Mouse (Mus musculus): Measurements from ENCODE around the gene Gm20388. TPM values are rescaled to one million over a fixed set of nuclear protein-coding genes. Genes with fewer than 3 reads are reported as not detected.

Gene Gm20388
- total RNA-seq, 1 experiment from 2014 or later: 18.4 TPM

GRCm38 (mm10) chr8:122246257-122247211, 2335.9 kb downstream of the Gm20388 start:
- ATAC-seq (replicated peaks in 1 of 2; ENCODE audit: insufficient read depth in 1 of 2, low FRiP score in 2 of 2, low TSS enrichment in 1 of 2, low read depth in 1 of 2, poor library complexity in 2 of 2, severe bottlenecking in 2 of 2): peak; percentile 52 to 55; a peak in 3 of 4 replicates

DNA sequence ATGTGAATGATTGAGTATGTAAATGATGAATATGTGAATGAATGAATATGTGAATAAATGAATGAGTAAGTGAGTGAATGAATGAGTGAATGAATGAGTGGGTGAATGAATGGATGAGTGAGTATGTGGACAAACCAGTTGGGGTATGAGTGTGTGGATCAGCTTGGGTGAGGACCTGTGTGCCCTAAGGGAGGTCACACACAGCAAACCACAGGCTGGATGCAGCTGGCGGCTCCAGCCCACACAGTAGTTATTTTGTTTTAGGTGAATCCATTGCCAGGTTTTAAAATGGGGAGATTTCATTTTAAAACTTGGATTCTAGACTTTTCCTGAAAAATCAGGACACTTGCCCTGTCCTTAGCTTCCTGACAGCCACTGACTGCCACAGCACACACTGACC, 2341.1 kb downstream of the Gm20388 start:
- ATAC-seq (replicated peaks in 1 of 2; ENCODE audit: insufficient read depth in 1 of 2, low FRiP score in 2 of 2, low TSS enrichment in 1 of 2, low read depth in 1 of 2, poor library complexity in 2 of 2, severe bottlenecking in 2 of 2): no peak

DNA sequence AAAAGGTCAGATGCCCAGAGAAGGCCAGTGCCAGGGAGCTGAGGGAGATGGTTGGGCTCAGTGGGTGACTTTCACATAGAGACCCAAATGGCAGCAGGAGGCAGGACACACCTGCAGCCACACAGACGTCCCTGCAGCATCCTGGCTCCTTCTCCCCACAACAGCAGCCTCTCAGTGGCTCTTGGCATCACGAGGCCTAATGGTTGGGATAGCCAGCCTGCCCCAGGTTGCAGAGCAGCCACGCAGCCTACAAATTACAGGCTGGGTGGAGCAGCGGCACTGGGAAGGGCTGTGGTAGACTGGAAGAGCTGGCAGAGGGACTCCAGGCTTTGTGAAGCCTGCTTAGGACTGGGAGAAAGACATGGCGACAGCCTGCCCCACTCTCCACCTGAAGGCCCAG, 2341.7 kb downstream of the Gm20388 start:
- ATAC-seq (replicated peaks in 1 of 2; ENCODE audit: insufficient read depth in 1 of 2, low FRiP score in 2 of 2, low TSS enrichment in 1 of 2, low read depth in 1 of 2, poor library complexity in 2 of 2, severe bottlenecking in 2 of 2): no peak

DNA sequence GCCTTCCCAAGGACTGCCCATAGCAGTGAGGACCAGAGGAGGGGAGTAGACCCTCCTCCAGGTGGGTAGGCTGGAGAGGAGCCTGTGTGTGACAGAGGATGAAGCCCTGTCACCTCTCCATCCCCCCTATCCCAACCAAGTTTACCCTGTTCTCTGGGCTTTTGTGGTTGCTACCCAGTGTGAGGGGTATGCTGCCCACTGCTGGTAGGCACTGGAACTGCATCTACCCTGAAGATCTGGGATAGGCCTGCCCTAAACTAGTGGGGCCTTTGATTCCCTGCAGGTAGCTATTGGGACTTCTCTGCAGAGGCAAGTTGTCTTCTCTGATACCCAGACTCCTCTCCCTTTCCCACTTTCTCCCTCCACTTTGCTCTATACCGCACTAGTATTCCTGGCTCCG, 2348.7 kb downstream of the Gm20388 start:
- peak; percentile 43 to 44; a peak in 3 of 4 replicates for ATAC-seq (replicated peaks in 1 of 2; ENCODE audit: insufficient read depth in 1 of 2, low FRiP score in 2 of 2, low TSS enrichment in 1 of 2, low read depth in 1 of 2, poor library complexity in 2 of 2, severe bottlenecking in 2 of 2)

DNA sequence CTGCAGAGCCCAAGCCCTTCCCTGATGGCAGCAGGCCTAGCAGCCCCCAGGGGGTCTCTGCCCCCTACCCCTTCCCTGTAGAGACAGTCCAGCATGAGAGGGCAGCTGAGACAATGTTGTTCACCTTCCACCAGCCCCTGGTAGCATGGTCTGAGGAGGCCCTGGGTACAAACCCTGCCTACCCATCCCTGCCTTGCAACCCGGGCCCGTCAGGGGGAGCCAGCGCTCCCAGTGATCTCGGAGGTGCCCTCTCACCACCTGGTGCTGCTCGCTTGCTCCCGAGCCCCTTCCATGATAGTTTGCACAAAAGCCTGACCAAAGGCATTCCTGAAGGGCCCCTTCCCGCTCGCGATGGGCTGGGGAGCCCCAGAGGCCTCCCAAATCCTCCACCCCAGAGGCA, 2350.1 kb downstream of the Gm20388 start:
- ATAC-seq (replicated peaks in 1 of 2; ENCODE audit: insufficient read depth in 1 of 2, low FRiP score in 2 of 2, low TSS enrichment in 1 of 2, low read depth in 1 of 2, poor library complexity in 2 of 2, severe bottlenecking in 2 of 2): no peak

DNA sequence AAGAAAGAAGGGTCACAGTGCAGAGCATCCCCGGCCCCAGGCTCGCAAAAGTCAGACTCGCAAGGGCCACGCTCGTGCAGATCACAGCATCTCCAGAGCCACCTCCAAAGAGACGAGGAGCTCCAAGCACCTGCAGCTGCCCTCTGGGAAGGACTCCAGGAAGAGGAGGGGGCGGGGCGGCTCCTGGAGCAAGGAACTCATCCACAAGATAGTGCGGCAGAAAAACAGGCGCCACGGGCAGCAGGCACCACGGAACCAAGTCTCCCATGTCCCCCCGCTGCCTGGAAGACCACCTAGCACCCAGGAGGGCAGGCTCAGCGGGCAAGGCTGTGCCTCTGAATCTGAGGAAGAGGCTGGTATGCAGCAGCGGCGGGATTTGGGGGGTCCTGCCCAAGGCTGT, 2352.2 kb downstream of the Gm20388 start:
- ATAC-seq (replicated peaks in 1 of 2; ENCODE audit: insufficient read depth in 1 of 2, low FRiP score in 2 of 2, low TSS enrichment in 1 of 2, low read depth in 1 of 2, poor library complexity in 2 of 2, severe bottlenecking in 2 of 2): no peak

DNA sequence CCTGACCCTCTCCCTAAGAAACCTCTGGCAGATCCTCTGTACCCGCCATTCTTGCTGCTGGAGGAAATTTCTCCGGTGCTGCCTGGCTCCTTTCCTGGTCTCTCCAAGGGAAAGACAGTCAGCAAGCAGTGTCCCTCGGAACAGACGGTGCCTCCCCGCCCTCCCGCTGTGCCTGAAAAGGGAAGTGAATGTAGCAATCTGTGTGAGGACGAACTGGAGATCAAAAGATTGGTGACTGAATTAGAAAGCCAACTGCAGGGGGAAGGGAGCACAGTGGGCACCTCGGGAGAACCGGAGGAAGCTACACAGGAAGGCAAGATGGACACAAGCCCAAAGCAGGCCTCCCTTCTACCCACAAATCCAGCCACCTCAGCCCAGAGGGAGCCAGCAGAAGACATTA, 2353.6 kb downstream of the Gm20388 start:
- peak; percentile 33 to 63 for ATAC-seq (replicated peaks in 1 of 2; ENCODE audit: insufficient read depth in 1 of 2, low FRiP score in 2 of 2, low TSS enrichment in 1 of 2, low read depth in 1 of 2, poor library complexity in 2 of 2, severe bottlenecking in 2 of 2)

GRCm38 (mm10) chr8:122265522-122265921, 2354.9 kb downstream of the Gm20388 start:
- ATAC-seq (replicated peaks in 1 of 2; ENCODE audit: insufficient read depth in 1 of 2, low FRiP score in 2 of 2, low TSS enrichment in 1 of 2, low read depth in 1 of 2, poor library complexity in 2 of 2, severe bottlenecking in 2 of 2): no peak

DNA sequence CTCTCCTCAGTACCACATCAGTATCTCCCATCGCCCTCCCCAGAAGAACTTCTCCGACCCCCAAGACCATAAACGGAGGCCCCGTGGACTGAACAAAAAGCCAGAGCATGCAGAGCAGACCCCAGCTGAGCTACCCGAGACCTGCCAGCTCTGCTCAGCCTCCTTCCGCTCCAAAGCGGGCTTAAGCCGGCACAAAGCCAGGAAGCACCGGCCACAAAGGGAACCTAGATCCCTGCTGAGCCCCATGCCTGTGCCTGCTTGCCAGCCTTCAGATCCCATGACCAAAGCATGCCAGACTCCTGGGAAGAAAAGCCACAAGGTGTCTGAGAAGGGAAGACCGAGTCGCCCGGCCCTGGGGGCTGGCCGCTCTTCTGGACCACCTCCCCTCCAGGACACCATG, 2356.2 kb downstream of the Gm20388 start:
- no peak for ATAC-seq (replicated peaks in 1 of 2; ENCODE audit: insufficient read depth in 1 of 2, low FRiP score in 2 of 2, low TSS enrichment in 1 of 2, low read depth in 1 of 2, poor library complexity in 2 of 2, severe bottlenecking in 2 of 2)

DNA sequence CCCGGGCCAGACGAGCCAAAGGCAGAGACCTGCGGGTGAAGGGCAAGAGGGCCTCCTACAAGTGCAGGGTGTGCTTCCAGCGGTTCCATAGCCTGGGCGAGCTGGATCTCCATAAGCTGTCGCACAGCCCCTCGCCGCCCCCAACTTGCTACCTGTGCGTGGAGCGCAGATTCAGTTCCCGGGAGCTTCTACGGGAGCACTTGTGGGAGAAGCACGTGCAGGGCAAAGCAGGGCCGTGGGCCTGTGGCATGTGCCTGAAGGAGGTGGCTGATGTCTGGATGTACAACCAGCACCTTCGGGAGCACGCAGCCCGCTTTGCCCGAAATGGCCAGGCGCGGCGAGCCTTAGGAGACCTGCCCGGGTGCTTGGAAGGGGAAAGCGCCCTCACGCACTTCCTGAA, 2358.2 kb downstream of the Gm20388 start:
- no peak for ATAC-seq (replicated peaks in 1 of 2; ENCODE audit: insufficient read depth in 1 of 2, low FRiP score in 2 of 2, low TSS enrichment in 1 of 2, low read depth in 1 of 2, poor library complexity in 2 of 2, severe bottlenecking in 2 of 2)

DNA sequence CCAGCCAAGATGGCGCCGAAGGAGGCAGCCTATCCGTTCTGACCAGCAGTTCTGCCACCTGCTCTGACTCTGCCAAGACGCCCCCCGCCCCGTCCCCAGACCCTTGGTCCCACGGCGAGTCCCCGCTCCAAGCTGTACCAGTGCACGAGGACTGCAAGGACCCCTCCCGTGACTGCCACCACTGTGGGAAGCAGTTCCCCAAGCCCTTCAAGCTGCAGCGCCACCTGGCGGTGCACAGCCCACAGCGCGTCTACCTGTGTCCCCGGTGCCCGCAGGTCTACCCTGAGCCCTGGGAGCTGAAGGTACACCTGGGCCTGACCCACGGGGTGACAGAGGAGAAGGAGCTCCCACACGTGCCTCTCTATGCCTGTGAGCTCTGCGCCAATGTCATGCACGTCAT, 2358.8 kb downstream of the Gm20388 start:
- ATAC-seq (replicated peaks in 1 of 2; ENCODE audit: insufficient read depth in 1 of 2, low FRiP score in 2 of 2, low TSS enrichment in 1 of 2, low read depth in 1 of 2, poor library complexity in 2 of 2, severe bottlenecking in 2 of 2): peak; percentile 40 to 47; a peak in 2 of 4 replicates

- ATAC-seq (replicated peaks in 1 of 2; ENCODE audit: insufficient read depth in 1 of 2, low FRiP score in 2 of 2, low TSS enrichment in 1 of 2, low read depth in 1 of 2, poor library complexity in 2 of 2, severe bottlenecking in 2 of 2): no peak
Measured at GRCm38 (mm10) chr8:122270555-122270954, 2359.9 kb downstream of the Gm20388 start.

- peak; percentile 61 to 72 for ATAC-seq (replicated peaks in 1 of 2; ENCODE audit: insufficient read depth in 1 of 2, low FRiP score in 2 of 2, low TSS enrichment in 1 of 2, low read depth in 1 of 2, poor library complexity in 2 of 2, severe bottlenecking in 2 of 2)
Measured at GRCm38 (mm10) chr8:122273152-122273551, 2362.5 kb downstream of the Gm20388 start.

DNA sequence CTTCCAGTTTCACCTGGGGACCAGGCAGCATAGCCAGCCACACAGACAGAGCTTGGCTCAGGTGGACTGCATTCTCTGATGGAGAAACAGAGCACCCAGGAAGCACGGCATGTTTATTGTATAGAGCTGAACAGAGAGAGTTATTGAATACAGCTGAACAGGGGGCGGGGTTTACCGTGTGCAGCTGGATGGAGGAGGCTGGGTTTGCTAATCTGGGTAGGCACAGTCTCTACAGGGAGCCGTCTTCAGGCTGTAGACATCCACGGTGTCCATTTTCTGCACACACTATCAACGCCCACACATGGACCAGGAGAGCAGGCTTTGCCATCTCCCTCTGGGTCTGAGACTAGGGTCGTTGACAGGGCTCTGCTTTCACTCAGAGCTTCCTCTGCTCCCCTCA, 2363.2 kb downstream of the Gm20388 start:
- ATAC-seq (replicated peaks in 1 of 2; ENCODE audit: insufficient read depth in 1 of 2, low FRiP score in 2 of 2, low TSS enrichment in 1 of 2, low read depth in 1 of 2, poor library complexity in 2 of 2, severe bottlenecking in 2 of 2): no peak

DNA sequence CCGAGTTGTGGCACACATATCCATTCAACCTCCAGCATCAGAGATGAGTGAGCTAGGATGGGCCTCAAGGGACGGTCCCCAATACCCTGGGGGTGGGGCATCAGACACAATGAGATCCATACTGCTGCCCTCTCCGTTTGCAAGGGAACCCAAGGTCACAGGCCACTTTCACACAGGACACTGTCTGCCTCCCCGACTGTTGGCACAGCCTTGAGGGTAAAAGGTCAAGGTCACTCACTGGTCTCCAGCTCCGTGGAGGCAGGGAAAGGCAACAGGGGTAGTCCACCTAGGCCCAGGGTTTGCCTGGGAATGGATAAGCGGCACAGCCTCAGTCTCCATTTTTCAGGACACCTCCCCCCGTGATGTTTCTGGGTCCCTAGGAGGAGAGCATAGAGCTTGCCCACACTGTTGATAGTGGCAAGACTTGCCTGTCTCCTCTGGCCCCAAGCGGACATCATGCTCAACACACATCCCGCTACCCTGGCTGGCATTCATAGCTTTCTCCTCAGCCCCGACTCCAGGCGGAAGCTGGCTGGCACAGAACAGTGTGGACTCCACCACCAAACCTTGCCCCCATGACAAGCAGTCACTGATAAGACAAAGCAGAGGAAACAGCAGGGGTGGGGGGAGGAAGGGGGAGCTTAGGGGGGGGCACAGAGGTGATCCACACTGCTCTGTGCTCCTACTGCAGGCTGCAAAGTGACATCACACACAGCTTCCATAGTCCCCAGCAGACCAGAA, 2364.2 kb downstream of the Gm20388 start:
- peak; percentile 26 to 42; a peak in 3 of 4 replicates for ATAC-seq (replicated peaks in 1 of 2; ENCODE audit: insufficient read depth in 1 of 2, low FRiP score in 2 of 2, low TSS enrichment in 1 of 2, low read depth in 1 of 2, poor library complexity in 2 of 2, severe bottlenecking in 2 of 2)

GRCm38 (mm10) chr8:122276308-122276707, 2365.7 kb downstream of the Gm20388 start:
- no peak for ATAC-seq (replicated peaks in 1 of 2; ENCODE audit: insufficient read depth in 1 of 2, low FRiP score in 2 of 2, low TSS enrichment in 1 of 2, low read depth in 1 of 2, poor library complexity in 2 of 2, severe bottlenecking in 2 of 2)

- ATAC-seq (replicated peaks in 1 of 2; ENCODE audit: insufficient read depth in 1 of 2, low FRiP score in 2 of 2, low TSS enrichment in 1 of 2, low read depth in 1 of 2, poor library complexity in 2 of 2, severe bottlenecking in 2 of 2): no peak
Measured at GRCm38 (mm10) chr8:122277204-122277995, 2366.8 kb downstream of the Gm20388 start.
